Mouse (Mus musculus) v-Abl transformed pro-B cells (cell line): ENCODE measurements around the gene Pdzd7.

ENCODE experiments used
- in situ Hi-C, 2 experiments: fragments of 400-800 bp; cut with MboI; formaldehyde crosslinking; loops; one replicate each; pipeline ENCODE4 v1.15.1; 2025; ENCODE audit not compliant: unreplicated experiment in 2 of 2

Pdzd7 gene

DNA sequence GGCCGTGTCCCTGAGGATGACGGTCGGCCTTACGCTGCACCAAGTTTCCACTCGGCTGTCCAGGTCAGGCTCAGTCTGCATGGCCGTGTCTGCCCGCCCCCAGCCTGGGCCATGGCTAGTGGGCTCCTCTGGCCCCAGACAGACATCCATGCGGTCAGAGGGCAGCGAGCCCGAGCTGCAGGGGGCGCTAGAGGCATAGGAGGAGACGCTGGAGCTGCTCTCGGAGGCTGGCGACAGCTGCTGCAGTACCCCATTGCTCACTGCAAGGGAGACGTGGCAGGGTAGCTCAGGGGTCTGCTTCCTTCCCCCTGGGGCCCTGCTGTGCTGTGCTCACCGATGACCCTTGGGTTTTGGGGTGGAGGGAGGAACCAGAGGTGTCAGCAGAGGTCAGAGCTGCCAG lies 8.7 kb downstream of the Pdzd7 start:
- in situ Hi-C loops: loop anchor here (10.0 to 25.0 kb wide), 2 partner anchors 450 to 452 kb away; no protein-coding TSS in a partner anchor

DNA sequence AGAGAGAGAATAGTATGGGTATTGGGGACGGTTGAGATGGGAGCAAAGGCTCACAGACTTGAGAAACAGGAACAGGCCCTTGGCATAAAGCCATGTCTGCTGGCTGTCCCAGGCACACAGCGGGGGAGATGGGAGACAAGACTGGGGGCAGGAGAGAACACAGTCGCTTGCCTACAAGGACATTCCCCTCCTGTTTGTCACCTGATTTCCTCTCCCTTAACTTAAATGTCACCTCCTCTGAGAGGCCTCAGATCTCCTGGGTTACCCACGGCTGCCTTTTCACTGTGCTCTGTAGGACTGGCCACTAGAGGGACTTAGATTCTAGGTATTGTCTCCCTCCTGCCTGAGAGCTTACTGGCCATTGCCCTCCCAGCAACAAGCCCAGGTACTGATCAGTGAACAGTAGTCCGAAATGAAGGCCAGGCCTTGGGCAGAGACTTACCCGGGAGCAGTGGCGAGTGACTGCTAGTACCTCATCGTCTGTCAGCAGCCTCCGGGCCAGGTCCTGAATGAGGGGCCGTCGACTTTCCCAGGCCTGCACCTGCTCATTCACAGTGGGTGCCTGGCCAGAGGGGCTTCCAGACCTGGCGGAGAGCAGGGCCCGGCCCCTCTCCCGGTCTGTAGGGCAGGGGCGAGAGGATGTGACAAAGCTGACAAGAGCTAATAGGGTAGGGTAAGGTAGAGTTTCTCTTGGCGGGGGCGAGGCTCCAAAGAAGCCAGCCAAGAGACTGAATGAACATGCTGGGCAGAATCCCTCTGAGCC lies 12.8 kb downstream of the Pdzd7 start:
- in situ Hi-C loops: loop anchor here (5.0 to 25.0 kb wide), 4 partner anchors 40 to 448 kb away; partner anchors contain the start of gene Sema4g (in 1 of the 2)

DNA sequence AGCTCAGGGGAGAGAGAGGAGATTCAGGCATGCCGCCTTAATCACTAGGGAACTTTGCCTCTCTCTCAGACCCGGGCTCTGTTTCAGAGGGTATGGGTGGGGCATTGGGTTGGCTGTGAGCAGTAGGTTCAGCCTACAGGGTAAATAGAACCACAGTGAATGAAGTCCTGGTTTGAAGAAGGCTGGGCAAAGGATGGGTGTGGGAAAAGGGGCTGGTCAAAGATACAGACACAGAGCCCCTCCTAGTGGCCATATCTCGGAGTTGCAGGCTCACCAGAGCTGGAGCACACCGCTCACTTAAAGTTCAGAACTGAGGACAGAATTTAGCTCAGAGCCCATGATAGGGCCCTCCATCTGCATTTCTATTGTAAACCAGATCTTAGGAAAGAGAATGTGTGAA lies 13.7 kb downstream of the Pdzd7 start:
- in situ Hi-C loops: loop anchor here (5.0 to 25.0 kb wide), 4 partner anchors 39 to 447 kb away; partner anchors contain the start of gene Sema4g (in 1 of the 2)

DNA sequence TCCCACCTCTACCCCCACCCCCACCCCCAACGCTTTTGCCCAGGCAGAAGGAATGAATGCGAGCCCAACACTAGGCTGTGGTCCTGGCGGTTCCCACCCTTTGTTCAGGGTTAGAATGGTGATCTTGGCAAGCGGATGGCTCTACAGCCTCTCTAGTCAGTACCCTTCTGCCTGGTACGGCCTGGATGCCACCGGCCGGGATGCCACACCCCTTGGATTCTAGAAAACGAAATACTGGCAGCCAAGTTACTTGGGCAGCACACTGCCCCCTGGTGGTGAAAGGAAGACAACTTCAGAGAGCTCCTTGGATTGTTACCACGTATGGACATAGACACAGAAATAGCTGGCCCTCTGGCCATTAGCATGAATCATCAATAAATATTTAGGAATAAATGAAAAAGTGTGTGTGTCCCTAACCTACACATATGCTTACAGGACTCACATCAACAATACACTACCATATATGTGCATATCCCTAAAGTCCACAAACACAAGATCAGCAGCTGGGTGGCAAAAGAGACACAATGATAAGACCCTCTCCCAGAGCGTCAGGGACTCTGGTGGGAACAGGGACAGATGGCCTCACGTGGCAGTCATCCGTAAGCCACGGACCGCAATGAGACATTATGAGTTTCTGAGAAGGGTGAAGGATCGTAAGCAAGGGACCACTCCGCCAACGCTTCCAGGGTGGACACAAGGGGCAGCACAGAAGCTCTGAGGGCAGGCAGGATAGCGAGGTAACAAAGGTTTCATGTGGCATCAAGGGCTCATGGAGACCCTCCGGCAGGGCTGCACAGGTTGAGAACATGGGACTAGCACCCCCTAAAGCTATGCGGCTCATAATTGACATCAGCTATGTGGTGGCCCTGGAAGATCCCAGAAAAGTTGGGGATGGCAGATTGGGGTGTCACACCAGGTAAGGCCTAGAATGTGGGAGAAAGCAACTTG lies 14.5 kb downstream of the Pdzd7 start:
- in situ Hi-C loops: loop anchor here (5.0 to 25.0 kb wide), 4 partner anchors 39 to 446 kb away; partner anchors contain the start of gene Sema4g (in 1 of the 2)

DNA sequence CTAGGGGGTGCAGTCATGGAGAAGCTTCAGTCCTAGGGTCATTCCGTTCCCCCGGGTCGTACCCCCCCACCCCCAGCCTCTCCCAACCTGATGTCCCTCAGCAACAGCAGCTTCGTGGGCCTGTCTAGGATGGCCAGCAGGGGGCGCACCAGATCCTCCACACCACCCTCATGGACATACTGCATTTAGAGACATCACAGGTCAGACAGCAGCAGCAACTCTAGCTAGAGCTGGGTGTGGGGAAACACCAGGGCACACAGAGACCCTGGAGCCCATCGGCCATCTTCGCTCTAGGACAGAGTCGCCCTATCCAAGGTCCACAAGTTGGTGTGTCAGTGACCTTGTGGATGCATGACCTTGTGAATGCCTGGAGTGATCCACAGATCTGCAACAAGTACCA lies 15.4 kb downstream of the Pdzd7 start:
- in situ Hi-C loops: loop anchor here (5.0 to 25.0 kb wide), 4 partner anchors 38 to 445 kb away; partner anchors contain the start of gene Sema4g (in 1 of the 2)

DNA sequence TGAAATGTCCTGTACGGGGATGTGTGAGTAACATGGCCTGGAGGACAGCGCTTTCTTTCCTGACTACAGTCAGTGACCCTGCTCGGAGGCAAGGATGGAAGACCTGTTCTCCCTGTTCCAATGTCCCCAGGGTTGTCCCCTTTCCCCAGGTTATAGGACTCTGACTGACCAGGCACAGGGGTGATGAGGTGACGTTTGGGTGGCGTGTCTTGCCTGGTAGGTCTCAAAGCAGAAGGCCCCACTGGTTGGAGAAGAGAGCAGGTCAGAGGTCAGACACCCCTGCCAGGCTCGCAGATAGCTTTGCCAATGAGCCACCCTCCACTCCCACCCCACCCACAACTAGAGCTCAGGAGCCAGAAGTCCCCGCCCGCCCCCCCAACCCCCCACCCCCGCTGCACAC lies 15.9 kb downstream of the Pdzd7 start:
- in situ Hi-C loops: loop anchor here in 1 of 2 experiments (25.0 kb wide), 1 partner anchor 442 kb away; no protein-coding TSS in a partner anchor

DNA sequence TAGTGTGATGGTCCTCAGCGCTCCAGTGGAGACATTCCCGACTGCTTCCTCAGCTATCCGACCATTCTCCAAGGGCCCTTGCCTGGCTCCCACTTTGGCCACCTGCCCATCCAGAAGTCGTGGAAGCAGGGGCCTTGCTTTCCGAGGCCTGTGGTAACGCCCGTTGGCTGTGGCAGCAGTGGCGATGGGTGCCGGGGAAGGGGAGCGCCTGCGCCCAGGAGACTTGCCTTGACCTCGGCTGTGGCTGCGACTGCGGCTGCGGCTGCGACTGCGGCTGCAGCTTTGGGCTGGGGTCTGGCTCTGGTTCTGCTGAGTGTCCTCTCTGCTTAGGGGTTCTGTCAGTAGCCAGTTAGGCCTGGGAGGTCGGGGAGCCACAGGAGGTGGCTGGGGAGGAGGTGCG lies 16.8 kb downstream of the Pdzd7 start:
- in situ Hi-C loops: loop anchor here in 1 of 2 experiments (25.0 kb wide), 1 partner anchor 441 kb away; no protein-coding TSS in a partner anchor

DNA sequence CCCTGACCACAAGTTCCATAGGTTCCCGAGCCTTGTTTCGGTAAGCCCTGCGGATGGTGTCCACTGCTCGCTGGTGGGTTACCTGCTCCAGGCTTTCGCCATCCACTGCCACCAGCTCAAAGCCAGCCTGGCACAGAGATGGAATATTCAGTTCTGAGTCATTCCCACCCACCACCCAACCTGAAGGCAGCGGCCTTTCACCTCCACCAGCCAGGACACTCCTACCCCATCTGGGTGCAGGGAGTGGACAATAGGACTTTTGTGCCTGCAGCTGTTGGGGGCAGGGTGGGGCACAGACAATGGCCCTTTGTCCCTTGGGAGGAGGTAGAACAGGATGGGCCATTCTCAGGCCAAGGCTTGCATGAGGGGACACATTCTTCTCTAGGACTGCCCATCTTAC lies 17.7 kb downstream of the Pdzd7 start:
- in situ Hi-C loops: loop anchor here in 1 of 2 experiments (25.0 kb wide), 1 partner anchor 441 kb away; no protein-coding TSS in a partner anchor

DNA sequence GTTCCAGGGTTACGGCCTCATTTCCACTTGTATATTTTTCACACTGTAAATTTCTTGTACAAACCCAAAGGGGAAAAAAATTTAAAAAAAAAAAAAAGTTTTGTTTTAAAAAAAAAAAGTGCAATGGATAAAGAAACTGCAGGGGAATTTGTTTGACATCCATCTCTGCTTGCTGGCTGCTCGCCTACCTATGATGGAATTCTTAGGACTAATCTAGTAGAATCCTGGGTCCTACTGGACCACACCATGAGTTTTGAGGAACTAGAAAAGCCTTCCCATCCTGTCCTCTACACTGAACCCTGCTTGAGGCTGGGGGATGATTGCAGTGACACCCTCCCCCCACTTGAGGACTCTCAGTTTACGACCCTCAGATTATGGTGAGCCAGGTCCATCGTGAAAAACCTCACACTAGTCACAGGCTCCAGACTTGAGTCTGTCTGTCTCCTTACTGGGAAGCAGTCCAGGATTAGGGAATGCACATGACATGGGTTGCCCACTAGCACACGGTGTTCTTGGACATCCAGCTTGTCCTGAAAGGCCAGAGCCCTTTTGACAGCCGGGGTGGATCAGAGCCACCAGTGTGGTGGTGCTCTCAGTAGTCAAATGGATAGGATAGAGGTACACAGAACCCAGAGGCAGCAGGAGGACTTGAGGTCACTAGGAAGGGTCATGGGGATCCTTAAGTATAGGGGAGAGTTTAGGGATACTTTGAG lies 18.4 kb downstream of the Pdzd7 start:
- in situ Hi-C loops: loop anchor here in 1 of 2 experiments (25.0 kb wide), 1 partner anchor 440 kb away; no protein-coding TSS in a partner anchor

DNA sequence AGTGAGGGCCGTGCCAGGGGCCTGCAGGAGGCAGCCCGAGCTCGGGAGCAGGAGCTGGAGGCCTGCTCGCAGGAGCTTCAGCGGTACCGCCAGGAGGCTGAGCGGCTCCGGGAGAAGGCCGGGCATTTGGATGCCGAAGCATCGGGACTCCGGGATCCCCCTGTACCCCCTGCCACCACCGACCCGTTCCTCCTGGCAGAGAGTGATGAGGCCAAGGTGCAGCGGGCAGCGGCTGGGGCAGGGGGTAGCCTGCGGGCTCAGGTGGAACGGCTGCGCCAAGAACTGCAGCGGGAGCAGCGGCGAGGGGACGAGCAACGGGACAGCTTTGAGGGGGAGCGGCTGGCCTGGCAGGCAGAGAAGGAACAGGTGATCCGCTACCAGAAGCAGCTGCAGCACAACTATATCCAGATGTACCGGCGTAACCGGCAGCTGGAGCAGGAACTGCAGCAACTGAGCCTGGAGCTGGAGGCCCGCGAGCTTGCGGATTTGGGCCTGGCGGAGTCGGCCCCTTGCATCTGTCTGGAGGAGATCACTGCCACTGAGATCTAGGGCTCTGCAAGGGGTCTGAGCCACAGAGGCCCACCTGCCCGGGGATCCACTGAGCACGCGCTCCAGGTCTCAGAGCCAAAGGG lies 19.5 kb downstream of the Pdzd7 start:
- in situ Hi-C loops: loop anchor here in 1 of 2 experiments (25.0 kb wide), 1 partner anchor 439 kb away; no protein-coding TSS in a partner anchor

DNA sequence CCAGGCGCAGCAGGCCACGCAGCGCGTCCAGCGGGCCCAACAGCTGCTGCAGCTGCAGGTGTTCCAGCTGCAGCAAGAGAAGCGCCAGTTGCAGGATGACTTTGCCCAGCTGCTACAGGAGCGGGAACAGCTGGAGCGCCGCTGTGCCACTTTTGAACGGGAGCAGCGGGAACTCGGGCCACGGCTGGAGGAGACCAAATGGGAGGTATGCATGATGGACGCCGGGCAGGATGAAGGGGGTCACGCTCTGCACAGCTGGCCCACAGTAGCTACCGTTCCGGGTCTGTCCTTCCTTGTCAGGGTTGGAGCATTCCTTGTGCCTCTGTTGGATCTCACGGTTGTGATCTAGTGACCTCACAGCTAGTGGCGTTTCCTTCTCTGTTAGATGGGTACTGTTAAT lies 20.7 kb downstream of the Pdzd7 start:
- in situ Hi-C loops: loop anchor here (25.0 kb wide), 2 partner anchors 437 to 1337 kb away; partner anchors contain the start of gene Entpd7 (in 1 of the 2)

DNA sequence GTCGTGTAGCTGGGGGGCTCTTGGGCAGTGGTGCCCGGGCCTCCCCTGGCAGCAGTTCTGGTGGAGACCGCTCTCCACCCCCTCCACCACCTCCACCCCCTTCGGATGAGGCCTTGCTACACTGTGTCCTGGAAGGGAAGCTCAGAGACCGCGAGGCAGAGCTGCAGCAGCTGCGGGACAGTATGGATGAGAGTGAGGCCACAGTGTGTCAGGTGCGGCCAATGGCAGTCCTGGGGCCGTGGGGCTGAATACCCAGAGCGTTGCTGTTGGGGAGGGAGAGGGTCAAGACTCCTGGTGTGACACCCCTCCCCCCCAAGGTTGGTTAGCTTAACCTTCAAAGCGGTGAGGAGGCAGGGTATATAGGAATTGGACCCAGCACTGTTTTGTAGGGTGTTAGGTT lies 21.5 kb downstream of the Pdzd7 start:
- in situ Hi-C loops: loop anchor here in 1 of 2 experiments (25.0 kb wide), 1 partner anchor 1337 kb away; the partner anchor contains the start of gene Entpd7

DNA sequence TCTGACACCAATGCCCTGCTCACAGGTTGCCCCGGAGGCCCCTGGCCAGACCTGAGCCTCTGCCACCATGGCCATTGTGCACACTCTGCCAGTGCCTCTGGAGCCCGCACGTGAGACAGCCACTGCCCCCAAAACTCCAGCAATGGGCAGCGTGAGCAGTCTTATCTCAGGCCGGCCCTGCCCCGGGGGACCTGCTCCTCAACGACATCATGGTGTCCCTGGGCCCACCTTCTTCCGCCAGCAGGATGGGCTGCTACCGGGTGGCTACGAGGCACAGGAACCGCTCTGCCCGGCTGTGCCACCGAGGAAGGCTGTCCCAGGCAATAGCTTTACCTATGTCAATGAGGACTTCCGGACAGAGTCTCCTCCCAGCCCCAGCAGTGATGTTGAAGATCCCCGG lies 24.2 kb downstream of the Pdzd7 start:
- in situ Hi-C loops: loop anchor here in 1 of 2 experiments (25.0 kb wide), 1 partner anchor 1334 kb away; the partner anchor contains the start of gene Entpd7

DNA sequence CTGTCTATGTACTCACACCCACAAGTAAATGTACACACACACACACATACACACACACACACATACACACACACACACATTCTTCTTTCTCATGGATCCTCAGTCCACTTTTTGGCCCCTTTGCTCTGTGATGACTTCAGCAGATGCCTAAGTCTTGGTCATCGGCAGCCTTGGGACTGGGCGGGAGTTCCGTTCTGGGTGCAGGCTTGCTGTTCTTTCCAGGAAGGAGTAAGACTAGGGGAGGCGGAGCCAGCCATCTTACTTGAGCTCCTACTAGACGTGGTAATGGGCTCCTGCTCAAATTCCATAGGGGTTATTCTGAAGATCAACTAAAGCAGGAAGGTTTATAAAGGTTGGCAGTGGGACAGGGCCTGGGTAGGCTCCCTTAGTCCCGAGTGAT lies 25.2 kb downstream of the Pdzd7 start:
- in situ Hi-C loops: loop anchor here in 1 of 2 experiments (25.0 kb wide), 1 partner anchor 1333 kb away; the partner anchor contains the start of gene Entpd7

DNA sequence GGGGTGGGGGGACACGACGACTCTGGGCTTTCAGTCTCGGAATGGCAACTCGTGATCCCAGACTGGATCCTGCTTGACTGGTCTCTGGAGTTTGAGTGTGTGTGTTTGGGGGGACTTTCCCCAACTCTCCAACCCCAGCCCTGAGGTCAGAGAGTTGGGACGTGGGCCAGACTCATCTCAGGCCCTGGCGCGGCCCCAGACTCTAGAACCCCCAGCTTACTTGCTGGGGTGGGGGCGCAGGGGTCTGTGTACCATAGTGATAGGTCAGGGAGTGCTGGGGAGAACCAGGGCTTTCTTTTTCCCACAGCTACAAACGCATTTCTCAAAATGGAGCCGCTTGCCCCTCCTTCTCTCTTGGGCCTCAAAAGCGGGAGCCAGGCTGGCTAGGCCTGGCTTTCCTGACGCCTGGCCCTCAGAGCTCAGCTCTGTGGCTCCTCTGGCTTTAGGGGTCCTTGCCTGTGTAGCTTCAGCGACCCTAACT lies 27.1 kb downstream of the Pdzd7 start:
- in situ Hi-C loops: loop anchor here in 1 of 2 experiments (25.0 kb wide), 1 partner anchor 1331 kb away; the partner anchor contains the start of gene Entpd7

DNA sequence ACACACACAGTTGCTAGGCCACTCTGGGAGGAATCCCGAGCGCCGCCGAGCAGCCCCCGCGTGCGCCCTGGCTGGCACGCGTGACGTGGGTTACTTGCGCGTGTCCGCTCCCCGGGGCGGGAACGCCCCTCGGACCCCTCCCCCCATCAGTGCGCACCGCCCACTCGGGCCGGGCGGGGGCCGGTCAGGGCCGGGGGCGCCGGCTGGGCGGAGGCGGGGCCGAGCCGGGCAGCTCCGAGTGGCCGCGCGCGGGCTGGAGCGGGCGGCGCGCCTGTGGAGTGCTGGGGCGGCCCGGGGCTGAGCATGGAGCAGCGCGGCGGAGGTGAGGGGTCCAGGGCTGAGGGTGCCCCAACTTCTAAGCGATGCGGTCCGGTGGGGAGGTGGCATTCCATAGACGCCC lies 27.6 kb downstream of the Pdzd7 start:
- in situ Hi-C loops: loop anchor here in 1 of 2 experiments (25.0 kb wide), 1 partner anchor 1331 kb away; the partner anchor contains the start of gene Entpd7

DNA sequence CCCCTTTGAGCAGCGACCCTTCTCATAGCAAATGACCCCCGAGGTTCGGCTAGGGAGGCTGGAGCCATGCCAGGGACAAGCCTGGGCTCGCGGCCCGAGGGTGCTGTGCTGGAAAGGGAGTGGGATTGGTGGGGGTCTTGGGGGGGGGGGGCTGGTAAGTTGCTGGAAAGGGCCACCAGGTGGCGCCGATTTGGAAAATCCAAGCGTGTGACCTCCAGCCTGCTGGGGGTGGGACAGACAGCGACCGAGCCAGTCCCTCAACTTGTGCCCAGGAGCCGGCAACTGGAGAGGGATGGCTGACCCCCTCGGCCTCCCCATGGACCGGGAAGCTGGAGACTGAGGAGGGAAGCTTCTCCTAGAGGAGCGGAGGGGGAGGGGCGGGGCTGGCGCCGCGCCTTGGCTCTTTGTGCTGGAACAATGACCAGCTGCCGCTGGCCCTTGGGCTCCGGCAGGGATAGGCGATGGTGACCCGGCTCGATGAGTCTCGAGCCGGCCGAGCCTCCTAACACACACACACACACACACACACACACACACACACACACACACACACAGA lies 28.2 kb downstream of the Pdzd7 start:
- in situ Hi-C loops: loop anchor here in 1 of 2 experiments (25.0 kb wide), 1 partner anchor 1330 kb away; the partner anchor contains the start of gene Entpd7
